Mouse (Mus musculus) hindbrain, embryonic 10.5 days (tissue): ENCODE measurements around the gene Epas1. TPM values are rescaled to one million over a fixed set of nuclear protein-coding genes. Genes with fewer than 3 reads are reported as not detected.

Source experiments
- DNase-seq: peaks from one replicate; pipeline ENCODE4 v3.0.0-alpha.2; 2017; ENCODE audit warnings: low spot score
- H3K27ac ChIP-seq: fragments of 300-500 bp; sonication (generic); 2 replicates; pipeline ENCODE4 v1.5.1; 2016; ENCODE audit warnings: mild to moderate bottlenecking, moderate library complexity
- H3K27me3 ChIP-seq: fragments of 300-500 bp; sonication (generic); 2 replicates; pipeline ENCODE4 v1.6.1; 2016; ENCODE audit warnings: mild to moderate bottlenecking; ENCODE audit not compliant: poor library complexity, insufficient read depth, severe bottlenecking
- H3K36me3 ChIP-seq: fragments of 300-500 bp; sonication (generic); 2 replicates; pipeline ENCODE4 v1.6.1; 2016; ENCODE audit warnings: mild to moderate bottlenecking, moderate library complexity
- H3K4me1 ChIP-seq: fragments of 300-500 bp; sonication (generic); replicated peaks from 2 replicates; pipeline ENCODE4 v1.6.1; 2016; ENCODE audit warnings: mild to moderate bottlenecking
- H3K4me3 ChIP-seq: fragments of 300-500 bp; sonication (generic); 2 replicates; pipeline ENCODE4 v1.5.1; 2016; ENCODE audit warnings: mild to moderate bottlenecking, moderate library complexity
- H3K9me3 ChIP-seq: fragments of 300-500 bp; sonication (generic); 2 replicates; pipeline ENCODE4 v1.6.1; 2016; ENCODE audit warnings: mild to moderate bottlenecking, moderate library complexity
- WGBS: fragments of 180-500 bp; shearing (Covaris S2); methylation state at CpG from one replicate; pipeline ENCODE4 v1.1.7; 2016; 5-methylcytosine and 5-hydroxymethylcytosine counted together
- polyA plus RNA-seq: library from polyadenylated mRNA; unstranded; fragments of >200 nt; fragmentation: Nextera tagmentation; extraction: Ambion mirVana; gene quantifications from 2 replicates; pipeline ENCODE4 v1.2.1, GENCODE M21; 2016

Epas1 gene
- polyA plus RNA-seq, 1 experiment from 2014 or later: 2.9 TPM

DNA sequence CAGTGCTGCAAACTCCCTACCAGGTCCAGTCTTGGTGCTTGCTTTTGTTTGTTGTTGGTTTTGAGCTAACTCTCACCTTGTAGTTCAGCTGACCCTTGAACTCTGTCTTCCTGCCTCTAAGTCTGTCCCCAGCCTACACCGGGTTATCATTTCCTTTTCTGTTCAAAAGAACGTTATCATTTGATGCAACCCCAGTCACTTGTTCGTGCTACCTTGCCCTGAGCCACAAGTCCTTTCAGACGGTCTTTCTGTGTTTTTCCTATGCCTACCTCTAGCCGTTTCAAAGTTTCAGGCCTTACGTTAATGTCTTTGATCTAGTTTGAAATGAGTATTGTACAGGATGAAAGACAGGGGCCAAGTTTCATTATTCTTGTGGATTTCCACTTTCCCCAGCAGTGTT is 119.1 kb downstream of the Epas1 start:
- Histone ChIP-seq H3K4me3 (no peak overlapping the region), H3K4me1 (no peaks in the 10 kb centered on the region), H3K9me3 (no peaks in the 10 kb centered on the region), H3K27ac (no peak overlapping the region), H3K27me3 (peaks cover 11% of the 10 kb centered on the region; the same call in 1 of the 2 replicates), H3K36me3 (no peaks in the 10 kb centered on the region)
- WGBS: 78% methylated on average over 6 of the region's 6 CpGs
- no peak for DNase-seq

DNA sequence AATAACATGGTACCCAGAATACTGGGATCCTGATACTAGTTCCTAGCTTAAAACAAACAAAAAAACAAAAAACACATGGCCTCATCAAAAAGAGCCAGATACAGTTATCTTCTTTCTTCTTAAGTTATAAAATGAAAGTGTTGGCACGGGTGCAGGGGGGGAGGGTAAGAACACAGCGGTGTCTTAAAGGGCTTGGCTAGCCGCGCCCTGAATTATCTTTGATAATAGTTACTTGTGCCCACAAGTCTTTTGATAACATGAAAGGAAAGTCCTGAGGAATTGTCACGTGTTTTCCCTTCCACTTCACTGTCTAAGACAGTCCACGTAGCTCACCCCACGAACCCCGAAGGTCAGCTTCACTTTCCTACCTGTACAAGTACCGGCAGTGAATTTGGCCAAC is 123.4 kb downstream of the Epas1 start:
- no peaks in the 10 kb centered on the region; the same call in 1 of the 2 replicates for H3K4me1 ChIP-seq
- no peak overlapping the region for H3K27ac ChIP-seq
- DNase-seq: no peak
- no peak overlapping the region for H3K4me3 ChIP-seq
- H3K9me3 ChIP-seq: no peaks in the 10 kb centered on the region
- H3K27me3 ChIP-seq: peaks cover 25% of the 10 kb centered on the region
- WGBS: 92% methylated on average over 9 of the region's 9 CpGs
- H3K36me3 ChIP-seq: no peaks in the 10 kb centered on the region

DNA sequence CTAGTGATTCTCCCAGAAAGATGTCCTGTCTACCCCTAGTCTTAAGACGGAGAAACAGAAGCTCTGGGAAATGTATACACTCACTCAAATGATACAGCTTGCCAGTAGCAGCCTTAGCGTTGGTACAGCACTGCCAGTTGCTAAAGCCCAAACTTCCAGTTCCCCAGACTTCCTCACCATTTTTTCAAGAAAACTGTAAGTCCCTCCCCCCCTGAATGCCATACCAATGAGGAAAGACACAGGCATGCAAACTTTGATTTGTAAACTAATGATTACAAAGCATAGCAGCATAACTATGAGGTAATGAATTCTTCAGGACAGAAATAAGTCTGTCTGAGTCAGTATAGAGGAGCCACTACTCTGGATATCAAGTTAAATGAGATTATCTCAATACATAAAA is 124.2 kb downstream of the Epas1 start:
- Histone ChIP-seq H3K27ac (no peak overlapping the region), H3K27me3 (peaks cover 25% of the 10 kb centered on the region), H3K4me1 (no peaks in the 10 kb centered on the region; the same call in 1 of the 2 replicates), H3K36me3 (no peaks in the 10 kb centered on the region), H3K4me3 (no peak overlapping the region), H3K9me3 (no peaks in the 10 kb centered on the region)
- DNase-seq: no peak
- WGBS: 86% methylated on average over 2 of the region's 2 CpGs

DNA sequence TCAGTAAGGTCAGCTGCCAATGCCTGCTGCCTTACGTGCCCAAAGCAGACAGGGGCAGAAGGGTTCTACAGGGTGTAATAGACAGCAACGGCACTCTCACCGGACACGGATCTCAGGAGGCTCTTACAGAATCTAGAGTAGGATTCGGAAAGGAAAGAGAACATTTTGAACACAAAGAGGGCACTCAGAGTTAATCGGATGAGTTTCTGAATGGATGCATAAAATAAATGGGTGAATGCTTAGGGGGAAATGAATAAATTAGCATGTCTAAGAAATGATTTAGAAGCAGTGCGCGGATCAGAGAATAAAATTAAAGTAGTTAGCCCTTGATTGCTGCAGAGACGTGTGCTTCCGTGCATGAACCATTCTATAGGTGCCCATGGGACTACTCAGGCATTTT is 126.6 kb downstream of the Epas1 start:
- DNase-seq: no peak
- 81% methylated on average over 10 of the region's 10 CpGs for WGBS

DNA sequence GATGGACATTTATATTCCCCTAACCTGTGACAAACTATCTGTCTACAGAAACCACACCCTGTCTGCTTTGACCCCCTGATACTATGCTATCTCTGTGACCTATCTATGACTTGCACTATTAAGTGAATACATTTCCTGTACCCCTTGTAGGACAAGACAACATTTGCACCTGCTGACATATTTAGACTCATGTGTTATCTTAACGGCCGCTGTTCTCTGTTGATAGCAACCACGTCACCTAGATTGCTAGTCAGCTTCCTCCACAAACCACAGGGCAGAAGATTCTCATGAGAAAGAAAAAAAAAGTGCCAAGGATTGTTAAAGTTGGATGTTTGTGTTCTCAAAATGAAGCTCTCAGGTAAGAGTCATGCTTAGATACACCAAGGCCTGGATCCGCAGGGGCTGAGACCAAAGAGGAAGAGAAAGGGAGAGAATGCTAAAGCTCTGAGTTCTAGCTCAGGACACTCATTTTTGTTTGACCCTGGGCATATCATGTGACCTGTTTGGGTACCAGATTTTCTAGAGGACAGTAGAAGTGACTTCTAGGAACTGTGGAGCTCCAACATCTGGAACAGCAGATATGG is 127.1 kb downstream of the Epas1 start:
- 93% methylated on average over 4 of the region's 4 CpGs for WGBS
- DNase-seq: no peak
- no peaks in the 10 kb centered on the region for H3K36me3 ChIP-seq
- H3K4me1 ChIP-seq: no peaks in the 10 kb centered on the region; the same call in 1 of the 2 replicates
- peaks cover 32% of the 10 kb centered on the region for H3K27me3 ChIP-seq
- no peak overlapping the region for H3K4me3 ChIP-seq
- no peak overlapping the region for H3K27ac ChIP-seq
- H3K9me3 ChIP-seq: no peaks in the 10 kb centered on the region

More for the DNA sequence above, 126.6 kb downstream of the Epas1 start:
- H3K36me3 ChIP-seq: no peaks in the 10 kb centered on the region
- no peak overlapping the region for H3K27ac ChIP-seq
- H3K4me3 ChIP-seq: no peak overlapping the region
- peaks cover 36% of the 10 kb centered on the region for H3K27me3 ChIP-seq
- no peaks in the 10 kb centered on the region for H3K9me3 ChIP-seq
- H3K4me1 ChIP-seq: no peaks in the 10 kb centered on the region; the same call in 1 of the 2 replicates

Other genes starting within 250 kb of the Epas1 start
- gene Gm10309, start 248.5 kb upstream of the Epas1 start, polyA plus RNA-seq: 0.14 and 0.36 TPM in 2 replicates
- not detected in 2 replicates for gene Tmem247, start 163.6 kb downstream of the Epas1 start, polyA plus RNA-seq
- not detected in 2 replicates for gene Atp6v1e2, start 194.2 kb downstream of the Epas1 start, polyA plus RNA-seq
- 8.4 and 9.7 TPM in 2 replicates for gene Rhoq, start 209.4 kb downstream of the Epas1 start, polyA plus RNA-seq